Mouse (Mus musculus): ENCODE measurements at regions not wholly inside any gene's neighbourhood (a gene's known extent, or its start where the extent isn't known, plus 50 kb on each side); places are given as distances from the start of the nearest gene placed in this dataset.

- H3K4me1 ChIP-seq (ENCODE audit: control insufficient read depth, insufficient read depth, low read length) = peaks cover 1% of the 10 kb centered on the region
- H3K27ac ChIP-seq (replicated peaks; ENCODE audit: low read depth, low read length) = no peak overlapping the region; the same call in 1 of the 2 replicates
- no peak for TF ChIP-seq POLR2A (IDR thresholded peaks at IDR 0.05; ENCODE audit: borderline replicate concordance, extremely low read depth, insufficient read depth, insufficient read length)
- ATAC-seq (ENCODE audit: low FRiP score, low read depth) (no peak), DNase-seq (ENCODE audit: low spot score) (no peak)
- no peak overlapping the region for H3K4me3 ChIP-seq (replicated peaks; ENCODE audit: low read length)
- 44% methylated on average over 5 of the region's 5 CpGs for WGBS
- H3K9me3 ChIP-seq (ENCODE audit: control insufficient read depth, low read length) = no peaks in the 10 kb centered on the region
- H3K4me2 ChIP-seq (replicated peaks; ENCODE audit: low read depth, low read length, severe bottlenecking) = no peak overlapping the region
- H3K9ac ChIP-seq (ENCODE audit: low read depth, low read length, severe bottlenecking) = no peak overlapping the region
- H3K27me3 ChIP-seq (ENCODE audit: control insufficient read depth, insufficient read depth, low read length) = no peaks in the 10 kb centered on the region
- H3K36me3 ChIP-seq (ENCODE audit: control insufficient read depth, insufficient read depth, low read length) = no peaks in the 10 kb centered on the region
Measured at GRCm38 (mm10) chr16:29807859-29808258, 228.7 kb downstream of the Opa1 start.

GRCm38 (mm10) chr16:29808851-29809250 lies 229.7 kb downstream of the Opa1 start:
- Histone ChIP-seq H3K4me3 (replicated peaks; ENCODE audit: low read length) (no peak overlapping the region), H3K4me2 (replicated peaks; ENCODE audit: low read depth, low read length, severe bottlenecking) (no peak overlapping the region), H3K9me3 (ENCODE audit: control insufficient read depth, low read length) (no peaks in the 10 kb centered on the region), H3K36me3 (ENCODE audit: control insufficient read depth, insufficient read depth, low read length) (no peaks in the 10 kb centered on the region), H3K27ac (replicated peaks; ENCODE audit: low read depth, low read length) (no peak overlapping the region), H3K9ac (ENCODE audit: low read depth, low read length, severe bottlenecking) (no peak overlapping the region), H3K27me3 (ENCODE audit: control insufficient read depth, insufficient read depth, low read length) (no peaks in the 10 kb centered on the region), H3K4me1 (ENCODE audit: control insufficient read depth, insufficient read depth, low read length) (peaks cover 8% of the 10 kb centered on the region)
- 61% methylated on average over 4 of the region's 4 CpGs for WGBS
- ATAC-seq (ENCODE audit: low FRiP score, low read depth) = no peak
- no peak for TF ChIP-seq POLR2A (IDR thresholded peaks at IDR 0.05; ENCODE audit: borderline replicate concordance, extremely low read depth, insufficient read depth, insufficient read length)
- no peak for DNase-seq (ENCODE audit: low spot score)

- ATAC-seq (ENCODE audit: low FRiP score, low read depth) (peak; percentile 50), DNase-seq (ENCODE audit: low spot score) (peak; percentile 32)
- Histone ChIP-seq H3K9me3 (ENCODE audit: control insufficient read depth, low read length) (no peaks in the 10 kb centered on the region), H3K4me2 (replicated peaks; ENCODE audit: low read depth, low read length, severe bottlenecking) (peak overlapping the region; percentile 99), H3K27me3 (ENCODE audit: control insufficient read depth, insufficient read depth, low read length) (no peaks in the 10 kb centered on the region), H3K4me1 (ENCODE audit: control insufficient read depth, insufficient read depth, low read length) (peaks cover 13% of the 10 kb centered on the region), H3K9ac (ENCODE audit: low read depth, low read length, severe bottlenecking) (peak overlapping the region; percentile 86), H3K36me3 (ENCODE audit: control insufficient read depth, insufficient read depth, low read length) (no peaks in the 10 kb centered on the region), H3K27ac (replicated peaks; ENCODE audit: low read depth, low read length) (peak overlapping the region; percentile 92), H3K4me3 (replicated peaks; ENCODE audit: low read length) (peak overlapping the region; percentile 52)
- TF ChIP-seq POLR2A (IDR thresholded peaks at IDR 0.05; ENCODE audit: borderline replicate concordance, extremely low read depth, insufficient read depth, insufficient read length) = no peak
- WGBS = 4% methylated on average over 23 of the region's 31 CpGs
Measured at GRCm38 (mm10) chr16:29813411-29814038, 234.4 kb downstream of the Opa1 start.

GRCm38 (mm10) chr16:29814039-29814438 lies 234.9 kb downstream of the Opa1 start:
- ATAC-seq (ENCODE audit: low FRiP score, low read depth) (peak; percentile 83), DNase-seq (ENCODE audit: low spot score) (peak; percentile 72)
- no peaks in the 10 kb centered on the region for H3K9me3 ChIP-seq (ENCODE audit: control insufficient read depth, low read length)
- H3K27me3 ChIP-seq (ENCODE audit: control insufficient read depth, insufficient read depth, low read length) = no peaks in the 10 kb centered on the region
- WGBS = 1% methylated on average over 10 of the region's 32 CpGs
- no peaks in the 10 kb centered on the region for H3K36me3 ChIP-seq (ENCODE audit: control insufficient read depth, insufficient read depth, low read length)
- H3K9ac ChIP-seq (ENCODE audit: low read depth, low read length, severe bottlenecking) = peak overlapping the region; percentile 86
- peak overlapping the region; percentile 52 for H3K4me3 ChIP-seq (replicated peaks; ENCODE audit: low read length)
- peak overlapping the region; percentile 92 for H3K27ac ChIP-seq (replicated peaks; ENCODE audit: low read depth, low read length)
- no peak for TF ChIP-seq POLR2A (IDR thresholded peaks at IDR 0.05; ENCODE audit: borderline replicate concordance, extremely low read depth, insufficient read depth, insufficient read length)
- peak overlapping the region; percentile 99 for H3K4me2 ChIP-seq (replicated peaks; ENCODE audit: low read depth, low read length, severe bottlenecking)
- H3K4me1 ChIP-seq (ENCODE audit: control insufficient read depth, insufficient read depth, low read length) = peaks cover 13% of the 10 kb centered on the region

GRCm38 (mm10) chr16:29814655-29815054 lies 235.5 kb downstream of the Opa1 start:
- Histone ChIP-seq H3K36me3 (ENCODE audit: control insufficient read depth, insufficient read depth, low read length) (no peaks in the 10 kb centered on the region), H3K9ac (ENCODE audit: low read depth, low read length, severe bottlenecking) (no peak overlapping the region), H3K27me3 (ENCODE audit: control insufficient read depth, insufficient read depth, low read length) (no peaks in the 10 kb centered on the region), H3K4me2 (replicated peaks; ENCODE audit: low read depth, low read length, severe bottlenecking) (peak overlapping the region; percentile 99; the same call in 1 of the 2 replicates), H3K27ac (replicated peaks; ENCODE audit: low read depth, low read length) (peak overlapping the region; percentile 92), H3K4me1 (ENCODE audit: control insufficient read depth, insufficient read depth, low read length) (peaks cover 13% of the 10 kb centered on the region), H3K9me3 (ENCODE audit: control insufficient read depth, low read length) (no peaks in the 10 kb centered on the region), H3K4me3 (replicated peaks; ENCODE audit: low read length) (no peak overlapping the region)
- 59% methylated on average over 2 of the region's 2 CpGs for WGBS
- ATAC-seq (ENCODE audit: low FRiP score, low read depth) = no peak
- TF ChIP-seq POLR2A (IDR thresholded peaks at IDR 0.05; ENCODE audit: borderline replicate concordance, extremely low read depth, insufficient read depth, insufficient read length) = no peak
- no peak for DNase-seq (ENCODE audit: low spot score)
